Comparison of ENCODE assay signal across 8 mouse cellular contexts in genomic region chr5:132892591-132892990, GRCm38 (mm10).
DNase-seq lines count a peak whose midpoint lies in the region; ATAC-seq lines count a peak whose summit lies in the region.

No protein-coding gene starts in this region.

- H3K4me2 ChIP-seq in heart, embryonic 11.5 days = no peak overlapping the region

- intact Hi-C loops in gastrocnemius, postnatal 36 days (cut with DNase I) = no loop called here
- intact Hi-C loops in left cerebral cortex, postnatal 10 days (cut with DNase I) = no loop called here

- DNase-seq in heart, adult 18-20 months = peak; percentile 67 to 80
- peak; percentile 97 for DNase-seq in cerebellum, adult 11 months
- peak; percentile 73 to 81 for DNase-seq in gastrocnemius, postnatal 36 days
- peak; percentile 61 to 83 for DNase-seq in left cerebral cortex, postnatal 10 days (ENCODE audit: extremely low spot score in 1 of 2, low spot score in 2 of 2)
- no peak for DNase-seq in spleen, postnatal 4 days (ENCODE audit: low spot score in 2 of 2)
- DNase-seq in thymus, postnatal 4 days = no peak

- no peaks in the 10 kb centered on the region; the same call in 1 of the 2 replicates for H3K9me3 ChIP-seq in heart, embryonic 11.5 days (replicated peaks; ENCODE audit: control insufficient read depth, low read length)

- no peak overlapping the region for H3K27ac ChIP-seq in heart, embryonic 11.5 days (ENCODE audit: low read depth, low read length)

- no peaks in the 10 kb centered on the region for H3K36me3 ChIP-seq in heart, embryonic 11.5 days (ENCODE audit: control insufficient read depth, insufficient read depth, low read length)

- H3K27me3 ChIP-seq in heart, embryonic 11.5 days (ENCODE audit: control insufficient read depth, insufficient read depth, low read length) = no peaks in the 10 kb centered on the region

- no peaks in the 10 kb centered on the region for H3K4me1 ChIP-seq in heart, embryonic 11.5 days (ENCODE audit: control insufficient read depth, insufficient read depth, low read length)

- no peak overlapping the region for H3K4me3 ChIP-seq in heart, embryonic 11.5 days (ENCODE audit: low read depth, low read length)

- no peak overlapping the region for H3K9ac ChIP-seq in heart, embryonic 11.5 days (ENCODE audit: low read depth, low read length)

- 60% methylated on average over 1 of the region's 1 CpGs for WGBS in heart, embryonic 11.5 days (ENCODE audit: insufficient replicate concordance)

- no peak for ATAC-seq in heart, embryonic 11.5 days (replicated peaks; ENCODE audit: insufficient number of reproducible peaks, low FRiP score, low TSS enrichment)
- ATAC-seq in erythroblast, adult 5-6 weeks (replicated peaks; ENCODE audit: low FRiP score, poor library complexity, severe bottlenecking) = no peak

Comparison
In these comparisons a context has a peak if more than half of its experiments do, and no peak if none do; other contexts are left out.
1. DNase-seq: peak in heart, adult 18-20 months (2 of 2), cerebellum, adult 11 months (single experiment), gastrocnemius, postnatal 36 days (2 of 2) and left cerebral cortex, postnatal 10 days (2 of 2); none in spleen, postnatal 4 days (0 of 2) and thymus, postnatal 4 days (single experiment).